15 mouse cellular contexts compared by ENCODE assay signal in the genomic region with DNA sequence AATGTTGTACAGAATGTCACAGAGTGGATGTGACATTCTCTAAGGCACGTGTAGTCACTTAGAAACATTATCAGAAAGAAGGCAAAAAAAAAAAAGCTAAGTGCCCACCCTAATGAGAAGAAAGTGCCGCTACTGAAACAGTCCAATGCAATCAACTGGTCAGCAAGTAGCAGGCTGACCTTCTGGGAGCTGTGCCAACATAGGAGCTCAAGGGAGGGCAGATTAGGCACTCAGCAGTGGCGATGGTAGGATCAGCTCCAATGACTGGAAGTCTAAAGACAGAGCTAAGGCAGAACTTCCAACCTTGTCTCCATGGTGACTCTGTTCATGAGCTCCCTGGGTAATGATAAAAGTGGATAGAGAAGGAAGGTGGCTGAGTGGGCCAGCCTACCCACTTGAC.
A peak's percentile ranks its signal among the peaks of the same experiment; 100 is the strongest.
DNase-seq lines count a peak whose midpoint lies in the region; ATAC-seq and TF ChIP-seq lines count a peak whose summit lies in the region.
"Had no signal": no experiment of that assay in that cellular context is flagged by ENCODE, and none has a peak within 500 bp of the region (broad histone marks: within the 10 kb centered on the region; RNA-seq: fewer than 3 reads in every experiment).

No protein-coding gene starts in this region.

- no peaks in the 10 kb centered on the region for H3K4me1 ChIP-seq in hindbrain, postnatal 0 days (ENCODE audit: insufficient read depth, low read length)
- no peaks in the 10 kb centered on the region for H3K4me1 ChIP-seq in hindbrain, embryonic 12.5 days
- no peaks in the 10 kb centered on the region for H3K4me1 ChIP-seq in forebrain, embryonic 12.5 days
- H3K4me1 ChIP-seq: forebrain, embryonic 13.5 days; limb, embryonic 10.5 days had no signal

- no peak overlapping the region for H3K4me3 ChIP-seq in hindbrain, postnatal 0 days (ENCODE audit: low read length)
- H3K4me3 ChIP-seq in hindbrain, embryonic 12.5 days = no peak overlapping the region
- H3K4me3 ChIP-seq in forebrain, embryonic 12.5 days (replicated peaks) = no peak overlapping the region
- H3K4me3 ChIP-seq: embryonic facial prominence, embryonic 12.5 days; forebrain, embryonic 13.5 days; limb, embryonic 10.5 days had no signal

- no peaks in the 10 kb centered on the region for H3K9me3 ChIP-seq in hindbrain, postnatal 0 days (ENCODE audit: low read length)
- no peaks in the 10 kb centered on the region for H3K9me3 ChIP-seq in hindbrain, embryonic 12.5 days (replicated peaks)
- no peaks in the 10 kb centered on the region for H3K9me3 ChIP-seq in forebrain, embryonic 12.5 days
- H3K9me3 ChIP-seq: embryonic facial prominence, embryonic 12.5 days; forebrain, embryonic 13.5 days; limb, embryonic 10.5 days had no signal

- peak; percentile 70 for DNase-seq in adrenal gland, postnatal 10 days
- no peak for DNase-seq in adrenal gland, adult 8-10 months
- peak; percentile 48 for DNase-seq in hindbrain, postnatal 0 days (ENCODE audit: low spot score)
- DNase-seq in 3T3-L1 (ENCODE audit: low read depth, low spot score) = peak; percentile 44
- DNase-seq in kidney, adult 9 months = peak; percentile 70
- no peak for DNase-seq in frontal cortex, postnatal 14 days (ENCODE audit: low spot score in 2 of 2)
- DNase-seq: cerebellum, postnatal 36 days; spleen, adult 18-20 months had no signal

- H3K9ac ChIP-seq in hindbrain, postnatal 0 days (replicated peaks; ENCODE audit: low read length) = no peak overlapping the region
- H3K9ac ChIP-seq in hindbrain, embryonic 12.5 days = no peak overlapping the region
- no peak overlapping the region for H3K9ac ChIP-seq in forebrain, embryonic 12.5 days
- H3K9ac ChIP-seq: embryonic facial prominence, embryonic 12.5 days; forebrain, embryonic 13.5 days; liver, embryonic 14.5 days had no signal

- no peaks in the 10 kb centered on the region for H3K36me3 ChIP-seq in hindbrain, postnatal 0 days (ENCODE audit: insufficient read depth, low read length)
- H3K36me3 ChIP-seq in hindbrain, embryonic 12.5 days = no peaks in the 10 kb centered on the region
- H3K36me3 ChIP-seq in forebrain, embryonic 12.5 days (replicated peaks) = no peaks in the 10 kb centered on the region
- H3K36me3 ChIP-seq: embryonic facial prominence, embryonic 12.5 days; limb, embryonic 10.5 days had no signal

- TF ChIP-seq CTCF in hindbrain, postnatal 0 days (IDR thresholded peaks at IDR 0.05; ENCODE audit: low read depth) = no peak

- H3K4me2 ChIP-seq in hindbrain, postnatal 0 days (ENCODE audit: low read depth, low read length) = no peak overlapping the region
- no peak overlapping the region for H3K4me2 ChIP-seq in hindbrain, embryonic 12.5 days (replicated peaks)
- no peak overlapping the region for H3K4me2 ChIP-seq in forebrain, embryonic 12.5 days
- H3K4me2 ChIP-seq: embryonic facial prominence, embryonic 12.5 days; forebrain, embryonic 13.5 days had no signal

- no peak overlapping the region for H3K27ac ChIP-seq in hindbrain, postnatal 0 days
- H3K27ac ChIP-seq in hindbrain, embryonic 12.5 days = no peak overlapping the region
- no peak overlapping the region for H3K27ac ChIP-seq in forebrain, embryonic 12.5 days
- H3K27ac ChIP-seq: embryonic facial prominence, embryonic 12.5 days; forebrain, embryonic 13.5 days; limb, embryonic 10.5 days; liver, embryonic 14.5 days; stomach, postnatal 0 days had no signal

- no peak for ATAC-seq in hindbrain, postnatal 0 days
- ATAC-seq in hindbrain, embryonic 12.5 days (ENCODE audit: low FRiP score) = no peak
- ATAC-seq in forebrain, embryonic 12.5 days (ENCODE audit: low FRiP score) = no peak
- ATAC-seq: forebrain, embryonic 13.5 days had no signal

- WGBS in hindbrain, postnatal 0 days = 44% methylated on average over 3 of the region's 3 CpGs
- WGBS in hindbrain, embryonic 12.5 days = 83% methylated on average over 3 of the region's 3 CpGs
- 79% methylated on average over 3 of the region's 3 CpGs for WGBS in forebrain, embryonic 12.5 days

- no peaks in the 10 kb centered on the region for H3K27me3 ChIP-seq in hindbrain, postnatal 0 days (ENCODE audit: insufficient read depth, low read length)
- no peaks in the 10 kb centered on the region for H3K27me3 ChIP-seq in hindbrain, embryonic 12.5 days
- H3K27me3 ChIP-seq in forebrain, embryonic 12.5 days = no peaks in the 10 kb centered on the region
- H3K27me3 ChIP-seq: embryonic facial prominence, embryonic 12.5 days had no signal

Comparison
In these comparisons a context has a peak if more than half of its experiments do, and no peak if none do; other contexts are left out.
1. DNase-seq: peak in adrenal gland, postnatal 10 days (single experiment), hindbrain, postnatal 0 days (single experiment), 3T3-L1 (single experiment) and kidney, adult 9 months (single experiment); none in adrenal gland, adult 8-10 months (single experiment) and frontal cortex, postnatal 14 days (0 of 2).